Mouse (Mus musculus): ENCODE data around the gene Mertk. TPM values are rescaled to one million over a fixed set of nuclear protein-coding genes. Genes with fewer than 3 reads are reported as not detected.
A peak's percentile ranks its signal among the peaks of the same experiment; 100 is the strongest.

Mertk gene
- total RNA-seq, 2 experiments from 2014 or later = 4.0 to 5.0 TPM

DNA sequence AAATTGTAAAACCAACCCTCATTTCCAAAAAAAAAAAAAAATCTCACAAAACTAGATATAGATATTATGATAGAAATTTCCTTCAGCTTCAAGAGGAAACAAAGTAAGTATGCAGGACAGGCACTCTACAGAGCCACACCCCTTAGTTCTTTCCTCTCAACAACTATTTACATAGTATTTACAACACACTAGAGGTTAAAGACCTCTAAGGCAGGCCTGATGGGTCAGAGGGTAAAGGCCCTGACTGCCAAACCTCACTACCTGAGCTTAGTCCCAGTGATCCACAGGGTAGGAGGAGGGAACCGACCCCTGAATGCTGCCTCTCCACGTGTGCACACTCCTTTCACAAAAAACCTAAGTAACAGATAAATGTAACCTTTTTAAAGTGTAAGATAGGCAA lies 114.0 kb downstream of the Mertk start:
- no peak for DNase-seq (ENCODE audit: low spot score)
- intact Hi-C loops (cut with DNase I) = loop anchor here (10.0 kb wide), 1 partner anchor 58 kb away; no protein-coding TSS in a partner anchor

DNA sequence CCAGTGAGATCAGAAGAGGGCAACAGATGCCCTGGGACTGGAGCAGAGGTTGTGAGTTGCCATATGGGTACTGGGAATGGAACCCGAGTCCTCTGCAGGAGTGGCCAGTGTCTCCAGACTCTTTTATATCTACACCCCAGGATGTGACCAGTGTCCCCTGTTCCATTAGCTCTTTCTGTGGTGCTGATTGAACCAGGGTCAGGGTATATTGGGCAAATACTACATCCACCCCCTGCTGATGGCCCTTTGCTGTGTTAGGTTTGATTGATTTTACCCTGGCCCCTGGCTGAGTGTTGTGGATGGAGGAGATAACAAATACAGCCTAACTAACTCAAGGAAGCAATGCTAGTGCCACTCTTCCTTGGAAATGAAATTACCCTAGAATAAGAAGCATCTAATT lies 117.6 kb downstream of the Mertk start:
- intact Hi-C loops (cut with DNase I) = loop anchor here (10.0 kb wide), 1 partner anchor 62 kb away; no protein-coding TSS in a partner anchor
- no peak for DNase-seq (ENCODE audit: low spot score)

DNA sequence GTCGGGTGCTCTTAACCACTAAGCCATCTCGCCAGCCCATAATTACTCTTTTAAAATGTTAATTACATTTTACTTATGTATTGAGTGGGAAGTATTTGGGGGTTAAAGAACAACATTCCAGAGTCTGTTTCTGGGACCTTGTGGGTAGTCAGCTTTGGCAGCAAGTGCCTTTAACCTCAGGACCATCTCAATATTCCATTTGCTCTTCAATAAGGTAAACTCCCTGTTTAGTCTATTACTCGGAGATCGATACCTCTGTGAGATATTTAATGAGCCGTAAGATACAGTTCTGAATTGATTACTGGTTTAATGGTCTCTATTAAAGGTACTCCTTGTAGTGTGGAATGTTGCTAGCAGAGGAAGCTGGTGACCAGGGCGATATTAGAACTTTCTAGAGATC lies 118.2 kb downstream of the Mertk start:
- DNase-seq (ENCODE audit: low spot score) = no peak
- intact Hi-C loops (cut with DNase I) = loop anchor here (1.0 to 10.0 kb wide), 2 partner anchors 62 to 119 kb away; partner anchors contain the start of gene Mertk

DNA sequence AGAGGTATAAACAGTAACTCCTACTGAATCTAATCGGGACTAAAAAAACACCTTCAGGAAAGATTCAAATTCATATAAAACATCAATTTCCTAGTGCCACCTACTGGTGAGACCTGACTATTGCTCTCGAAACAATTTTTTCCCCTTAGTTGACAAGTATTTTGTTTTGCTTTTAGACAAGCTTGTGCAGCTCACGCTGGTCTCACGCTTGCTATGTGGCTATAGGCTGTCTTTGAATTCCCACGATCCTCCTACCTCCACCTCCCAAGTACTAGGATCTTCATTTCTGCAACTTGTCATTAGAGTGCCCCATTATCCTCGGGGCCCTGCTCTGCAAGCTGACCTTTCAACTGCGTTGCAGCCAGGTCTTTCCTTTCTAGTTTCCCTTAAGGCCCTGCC lies 118.6 kb downstream of the Mertk start:
- intact Hi-C loops (cut with DNase I) = loop anchor here (1.0 to 10.0 kb wide), 2 partner anchors 63 to 119 kb away; partner anchors contain the start of gene Mertk
- DNase-seq (ENCODE audit: low spot score) = no peak

DNA sequence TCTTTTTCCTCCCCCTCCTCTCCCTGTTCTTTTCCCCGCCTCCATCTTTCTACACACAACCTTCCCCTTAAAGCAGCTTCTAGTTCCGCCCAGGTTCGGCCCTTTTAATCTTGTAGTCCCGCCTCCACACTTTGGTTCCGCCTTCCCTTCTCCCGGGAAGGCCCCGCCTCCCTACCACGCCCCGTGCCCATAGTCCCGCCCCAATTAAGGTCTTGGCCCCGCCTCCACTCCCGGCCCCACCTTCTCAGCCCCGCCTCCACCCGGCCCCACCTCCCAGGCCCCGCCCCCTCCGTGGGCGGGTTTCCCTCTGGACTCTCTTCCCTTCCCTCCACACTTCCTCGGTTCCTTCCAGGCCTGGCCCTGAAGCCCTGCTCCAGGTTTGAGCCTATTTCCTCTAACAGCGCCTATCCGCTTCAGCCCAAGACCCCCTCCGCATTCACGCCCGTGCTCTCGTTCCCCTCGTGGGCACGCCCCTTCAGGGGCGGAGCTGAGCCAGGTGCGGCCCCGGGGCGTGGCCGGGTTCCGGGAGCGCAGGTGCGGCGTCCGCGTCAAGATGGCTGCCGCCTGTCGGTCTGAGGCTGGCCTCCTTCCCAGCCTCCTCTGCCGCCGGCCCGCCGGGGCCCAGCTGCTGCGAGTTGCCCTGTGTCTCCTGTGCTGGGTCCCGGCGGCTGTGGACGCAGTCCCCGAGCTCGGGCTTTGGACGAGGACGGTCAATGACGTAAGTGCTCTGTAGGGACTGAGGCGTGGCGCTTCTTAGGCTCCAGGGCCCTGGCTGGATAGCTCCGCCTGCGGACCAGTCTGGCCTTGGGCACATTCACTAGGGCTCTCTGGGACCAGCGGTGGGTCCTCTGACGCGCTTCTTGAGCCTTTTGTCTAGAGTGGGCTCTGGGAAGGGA lies 119.3 kb downstream of the Mertk start, which contains the start of gene Tmem87b:
Gene Tmem87b, plus strand, starts transcription at position 333 of the 896 bp plus-strand sequence.
- DNase-seq (ENCODE audit: low spot score) = peak; percentile 89
- intact Hi-C loops (cut with DNase I) = loop anchor here (1.0 to 10.0 kb wide), 2 partner anchors 63 to 120 kb away; partner anchors contain the start of gene Mertk

DNA sequence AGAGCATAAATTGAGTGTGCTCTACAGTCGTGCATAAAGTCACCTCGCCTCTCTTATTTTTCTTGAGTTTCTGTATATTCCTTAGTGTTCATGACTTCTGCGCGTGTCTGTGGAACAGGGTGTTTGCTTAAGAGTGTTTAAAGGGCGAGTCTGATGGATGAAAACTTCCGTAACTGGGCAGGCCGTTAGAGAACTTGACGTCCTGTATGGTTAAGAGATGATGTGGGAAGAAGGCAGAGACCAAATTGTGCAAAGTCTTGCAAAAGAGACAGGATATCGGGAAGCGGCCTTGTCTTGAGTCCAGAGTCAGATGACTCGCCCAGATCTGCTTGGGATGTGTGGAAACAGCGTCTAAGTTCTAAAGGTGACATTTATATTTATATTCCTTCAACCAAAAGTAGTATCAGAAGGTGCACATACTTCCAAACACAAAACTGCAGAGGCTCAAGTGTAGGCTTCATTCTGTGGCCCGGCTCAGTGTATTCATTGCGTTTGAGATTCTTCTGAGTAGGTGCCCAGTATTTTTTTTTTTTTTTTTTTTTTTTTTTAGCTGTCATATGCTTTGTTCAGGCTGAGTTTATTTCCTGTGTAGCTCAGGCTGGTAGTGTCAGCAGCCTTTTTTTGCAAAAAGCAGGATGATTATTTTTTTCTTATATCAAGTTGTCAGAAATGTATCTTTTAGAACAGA lies 120.3 kb downstream of the Mertk start:
- intact Hi-C loops (cut with DNase I) = loop anchor here (10.0 kb wide), 1 partner anchor 64 kb away; no protein-coding TSS in a partner anchor
- DNase-seq (ENCODE audit: low spot score) = peak; percentile 6

DNA sequence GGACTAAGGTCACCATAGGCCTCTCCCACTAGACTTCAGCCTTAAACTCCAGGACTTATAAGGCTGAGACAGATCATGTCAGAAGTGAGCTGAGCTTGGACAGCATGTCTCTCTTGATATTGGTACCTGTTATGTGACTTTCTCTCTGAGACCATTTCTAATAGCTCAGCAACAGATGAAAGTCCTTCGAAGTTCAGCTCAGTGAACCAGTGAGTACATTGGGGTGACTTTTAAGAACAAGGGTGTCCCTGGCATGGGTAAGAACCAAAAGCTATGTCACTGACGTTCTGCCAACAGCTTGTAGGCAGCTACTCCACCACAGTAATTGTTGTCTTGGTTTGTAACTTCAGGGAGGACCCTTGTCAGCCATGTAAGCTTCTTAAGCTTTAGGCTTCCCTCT lies 121.9 kb downstream of the Mertk start:
- no peak for DNase-seq (ENCODE audit: low spot score)
- intact Hi-C loops (cut with DNase I) = no loop called here

DNA sequence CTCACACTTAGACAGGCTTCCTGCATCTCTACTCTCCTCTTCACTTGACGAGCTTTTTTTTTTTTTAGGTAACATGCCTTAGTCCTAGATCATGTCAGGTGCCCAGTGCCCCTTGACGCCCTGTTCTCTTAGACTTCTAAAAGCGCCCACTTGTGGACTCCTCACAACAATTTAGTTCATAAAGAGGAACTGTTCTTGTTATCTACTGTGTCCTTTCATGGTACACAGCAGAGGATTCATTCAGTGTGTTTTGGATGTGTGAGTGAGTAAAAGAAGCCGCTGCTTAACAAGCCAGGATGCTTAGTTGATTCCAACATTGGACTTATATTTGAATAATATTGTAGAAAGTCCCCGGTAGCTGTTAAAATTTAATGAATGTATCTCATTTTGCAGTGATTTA lies 125.1 kb downstream of the Mertk start:
- intact Hi-C loops (cut with DNase I) = no loop called here
- no peak for DNase-seq (ENCODE audit: low spot score)

DNA sequence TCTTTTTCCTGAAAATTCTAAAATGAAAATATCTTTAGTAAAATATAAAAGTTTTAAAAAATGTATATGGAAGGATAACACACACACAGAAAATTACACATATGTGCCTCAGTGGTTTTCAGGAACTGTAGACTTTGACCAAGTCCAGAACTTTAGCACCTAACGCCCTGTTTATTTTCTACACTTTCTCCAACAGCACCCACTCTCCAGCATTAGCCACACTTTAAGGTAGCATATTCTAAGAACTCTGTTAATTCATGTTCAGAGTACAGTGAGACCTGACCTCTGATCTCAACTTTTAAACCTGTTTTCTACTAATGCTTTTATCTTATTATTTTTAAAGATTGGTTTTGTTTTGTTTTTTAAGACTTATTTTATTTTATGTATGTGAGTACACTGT lies 129.0 kb downstream of the Mertk start:
- DNase-seq (ENCODE audit: low spot score) = no peak
- intact Hi-C loops (cut with DNase I) = no loop called here

DNA sequence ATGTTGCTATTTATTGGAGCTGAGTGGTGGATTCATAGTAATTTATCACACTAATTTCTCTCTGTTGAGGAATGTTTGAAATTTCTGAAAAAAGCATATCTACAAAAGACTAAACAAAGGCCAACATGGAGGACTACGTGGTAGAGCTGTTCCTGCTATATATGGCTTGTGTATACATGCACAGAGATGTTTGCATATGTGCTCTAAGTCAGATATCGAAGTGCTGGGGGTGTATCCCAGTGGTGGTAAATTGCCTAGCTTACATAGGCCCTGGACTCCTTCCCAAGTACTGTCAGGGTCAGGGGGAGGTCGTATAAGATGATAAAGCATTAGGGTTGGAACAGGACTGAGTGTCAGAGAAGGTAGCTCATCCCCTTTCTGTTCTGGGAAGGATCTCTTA lies 133.9 kb downstream of the Mertk start:
- DNase-seq (ENCODE audit: low spot score) = no peak
- intact Hi-C loops (cut with DNase I) = no loop called here

DNA sequence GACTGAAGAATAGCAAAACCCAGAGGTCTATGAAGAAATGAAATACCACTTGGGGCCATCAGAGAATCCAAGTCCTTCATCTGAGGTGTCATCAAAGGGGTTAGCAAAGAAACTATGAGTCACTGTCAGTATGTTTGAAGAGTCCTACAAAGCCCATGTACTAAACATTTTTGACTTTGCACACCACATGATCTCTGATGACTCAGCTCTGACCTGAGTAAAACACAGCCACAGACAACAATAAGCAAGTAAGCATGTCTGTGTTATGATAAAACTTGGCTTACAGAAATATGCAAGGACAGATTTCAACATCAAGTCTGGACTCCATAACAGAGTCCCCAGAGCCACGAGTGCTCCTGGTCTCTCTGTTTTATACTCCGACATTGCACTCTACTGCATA lies 134.3 kb downstream of the Mertk start:
- intact Hi-C loops (cut with DNase I) = no loop called here
- DNase-seq (ENCODE audit: low spot score) = no peak

DNA sequence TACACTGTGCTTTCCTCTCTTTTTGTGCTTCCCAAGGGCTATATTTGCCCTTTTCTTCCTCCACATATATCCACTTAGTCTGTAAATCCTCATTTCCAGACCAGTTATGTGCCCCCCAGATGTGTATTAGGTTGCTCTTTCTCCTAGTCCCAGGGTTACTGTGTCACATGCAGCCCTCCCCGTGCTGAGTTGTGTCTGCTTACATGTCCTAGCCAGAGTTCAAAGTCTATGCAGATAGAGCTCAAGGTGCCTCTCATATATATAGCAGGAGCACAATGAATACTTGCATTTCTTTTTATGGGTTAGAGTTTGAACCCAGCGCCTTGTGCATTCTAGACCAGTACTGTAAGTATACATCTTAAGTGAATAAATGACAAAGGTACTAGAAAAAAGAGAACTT lies 134.7 kb downstream of the Mertk start:
- intact Hi-C loops (cut with DNase I) = no loop called here

DNA sequence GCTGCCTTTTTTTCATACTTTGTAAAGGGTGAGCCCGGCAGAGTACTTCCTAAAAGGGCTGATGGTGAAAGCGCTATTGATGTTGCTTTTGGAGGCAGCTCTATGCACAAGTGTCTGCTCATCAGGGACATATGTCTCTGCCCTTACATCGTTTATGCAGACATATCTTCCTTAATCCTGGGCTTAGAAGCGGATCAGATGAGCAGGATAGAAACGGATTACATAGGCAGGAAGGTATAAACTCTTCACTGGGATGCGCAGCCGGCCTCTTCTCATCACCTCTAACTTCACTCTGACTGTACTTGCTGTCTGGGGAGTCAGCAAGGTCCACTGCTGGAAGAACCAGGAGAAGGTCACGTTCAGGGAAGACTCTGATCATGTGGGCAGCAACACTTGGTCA lies 138.8 kb downstream of the Mertk start:
- DNase-seq (ENCODE audit: low spot score) = no peak
- intact Hi-C loops (cut with DNase I) = no loop called here

More for the DNA sequence above, 134.7 kb downstream of the Mertk start:
- DNase-seq (ENCODE audit: low spot score) = no peak

DNA sequence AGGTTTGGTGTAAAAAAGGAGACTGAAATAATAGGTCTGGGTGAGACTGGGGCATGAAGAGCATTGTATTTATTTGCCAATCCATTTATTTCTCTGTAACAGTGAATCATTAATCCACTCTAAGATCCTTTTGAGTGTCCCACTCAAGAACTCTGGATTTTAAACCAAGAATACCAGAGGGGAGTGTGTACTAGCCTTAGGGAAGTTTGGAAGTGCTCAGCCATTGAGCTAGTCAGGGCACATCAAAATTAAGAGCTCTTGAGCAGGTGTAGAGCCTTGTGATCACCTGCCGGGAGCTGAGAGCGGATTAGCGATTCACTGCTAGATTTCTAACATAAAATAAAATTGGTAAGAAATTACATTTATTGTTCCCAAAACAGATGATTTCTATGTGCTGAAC lies 139.9 kb downstream of the Mertk start:
- intact Hi-C loops (cut with DNase I) = no loop called here
- no peak for DNase-seq (ENCODE audit: low spot score)

DNA sequence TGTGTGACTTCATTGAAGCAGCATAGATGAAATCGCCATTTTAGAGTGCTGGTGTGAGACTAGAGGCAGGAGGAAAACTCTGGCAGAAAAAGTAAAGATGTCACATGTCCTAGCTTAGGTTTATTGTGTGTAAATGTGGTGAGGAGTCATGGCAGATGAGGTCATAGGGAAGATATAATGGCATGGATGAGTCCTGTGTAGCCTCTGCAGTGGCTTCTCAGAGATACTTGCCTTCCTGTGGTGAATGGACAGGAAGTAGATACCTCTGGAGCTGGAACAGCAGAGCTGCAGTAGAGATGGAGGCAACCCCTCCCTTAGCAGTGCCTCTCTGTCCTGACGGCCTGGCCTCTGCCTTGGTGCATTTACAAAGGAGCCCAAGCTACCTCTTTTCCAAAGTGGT lies 140.7 kb downstream of the Mertk start:
- intact Hi-C loops (cut with DNase I) = no loop called here
- DNase-seq (ENCODE audit: low spot score) = no peak

DNA sequence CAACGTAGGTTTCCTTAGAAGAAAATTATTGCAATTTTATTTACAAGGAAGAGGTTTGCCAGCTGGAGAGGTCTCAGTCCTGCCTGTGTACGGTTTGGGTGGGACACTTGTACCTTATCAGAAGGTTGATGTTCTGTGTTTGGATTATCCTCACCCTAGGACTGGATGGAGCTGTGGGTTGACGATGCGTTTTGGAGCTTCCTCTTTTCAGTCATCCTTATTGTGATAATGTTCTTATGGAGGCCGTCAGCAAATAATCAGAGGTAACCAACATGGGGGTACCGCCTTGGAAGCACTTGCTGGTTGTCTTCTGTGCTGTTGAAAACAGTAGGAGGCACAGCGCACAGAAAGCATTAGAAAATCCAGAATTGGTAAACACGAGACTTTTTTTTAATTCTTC lies 143.7 kb downstream of the Mertk start:
- intact Hi-C loops (cut with DNase I) = no loop called here
- no peak for DNase-seq (ENCODE audit: low spot score)

DNA sequence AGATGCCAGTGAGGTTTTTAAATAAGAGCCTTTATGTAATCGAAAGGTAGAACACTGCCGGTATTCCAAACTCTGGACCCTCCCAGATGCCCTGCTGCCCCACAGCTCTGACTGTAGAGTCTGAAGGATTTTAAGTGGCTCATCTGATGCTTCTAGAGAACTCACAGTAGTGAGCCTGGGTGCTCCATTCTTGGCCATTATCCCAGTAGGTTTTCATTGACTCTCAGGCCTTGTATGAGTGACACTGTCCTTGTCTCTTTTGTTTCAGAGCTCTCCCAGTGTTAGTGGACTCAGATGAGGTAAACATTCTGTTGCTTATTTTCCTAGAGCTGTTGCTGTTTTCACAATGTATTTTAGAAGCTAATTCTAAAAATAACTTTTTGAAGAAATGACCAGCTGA lies 151.3 kb downstream of the Mertk start:
- DNase-seq (ENCODE audit: low spot score) = no peak
- intact Hi-C loops (cut with DNase I) = no loop called here

Measured in heart, postnatal 25 days (tissue).